Mouse (Mus musculus) bone marrow macrophage, adult 2 months (primary cell): ENCODE data around the gene Gdap1l1. TPM values are rescaled to one million over a fixed set of nuclear protein-coding genes. Genes with fewer than 3 reads are reported as not detected.

Experiments
- H3K27ac ChIP-seq: 2 replicates; pipeline ENCODE4 v1.5.1; 2012; ENCODE audit warnings: low read depth, low read length; ENCODE audit not compliant: insufficient read depth
- H3K4me1 ChIP-seq: 2 replicates; pipeline ENCODE4 v1.6.1; 2012; ENCODE audit warnings: low read length; ENCODE audit not compliant: control insufficient read depth, insufficient read depth
- H3K4me3 ChIP-seq: 2 replicates; pipeline ENCODE4 v1.5.1; 2012; ENCODE audit warnings: mild to moderate bottlenecking, low read length, moderate library complexity; ENCODE audit not compliant: insufficient read depth
- CTCF ChIP-seq: IDR thresholded peaks from 2 replicates; pipeline ENCODE4 v1.5.1; 2012; ENCODE audit warnings: low read depth, mild to moderate bottlenecking, low read length, moderate library complexity
- POLR2A ChIP-seq: IDR thresholded peaks from 2 replicates; pipeline ENCODE4 v1.6.1; 2012; ENCODE audit warnings: mild to moderate bottlenecking, low read depth, low read length, borderline replicate concordance
- polyA plus RNA-seq: library from polyadenylated mRNA; stranded (reverse); fragments of >200 nt; gene quantifications from 2 replicates; pipeline ENCODE4 v1.2.4, GENCODE M21; 2012; ENCODE audit not compliant: missing spikeins, insufficient read depth, insufficient read length

Gdap1l1 gene
- polyA plus RNA-seq, 1 experiment, result 0.63 TPM

- Histone ChIP-seq H3K4me3 (no peak overlapping the region), H3K27ac (no peak overlapping the region), H3K4me1 (no peaks in the 10 kb centered on the region)
- TF ChIP-seq CTCF (no peak), POLR2A (no peak)
These were observed 43.3 kb downstream of the Gdap1l1 start for GRCm38 (mm10) chr2:163481539-163482029.

GRCm38 (mm10) chr2:163487360-163487759 is 49.1 kb downstream of the Gdap1l1 start:
- TF ChIP-seq CTCF (no peak), POLR2A (no peak)

GRCm38 (mm10) chr2:163489725-163490291 is 51.5 kb downstream of the Gdap1l1 start:
- TF ChIP-seq CTCF, result no peak
- no peaks in the 10 kb centered on the region for H3K4me1 ChIP-seq
- H3K4me3 ChIP-seq, result no peak overlapping the region
- no peak overlapping the region for H3K27ac ChIP-seq

More at GRCm38 (mm10) chr2:163487360-163487759, 49.1 kb downstream of the Gdap1l1 start:
- no peak overlapping the region for H3K27ac ChIP-seq
- no peak overlapping the region for H3K4me3 ChIP-seq
- no peaks in the 10 kb centered on the region for H3K4me1 ChIP-seq

GRCm38 (mm10) chr2:163490656-163491055 is 52.4 kb downstream of the Gdap1l1 start:
- Histone ChIP-seq H3K4me1 (no peaks in the 10 kb centered on the region), H3K4me3 (no peak overlapping the region), H3K27ac (no peak overlapping the region)
- TF ChIP-seq CTCF (no peak), POLR2A (no peak)

GRCm38 (mm10) chr2:163491351-163491750 is 53.1 kb downstream of the Gdap1l1 start:
- Histone ChIP-seq H3K27ac (no peak overlapping the region), H3K4me3 (no peak overlapping the region), H3K4me1 (no peaks in the 10 kb centered on the region)
- no peak for TF ChIP-seq CTCF
- TF ChIP-seq POLR2A, result no peak

- Histone ChIP-seq H3K4me1 (no peaks in the 10 kb centered on the region), H3K4me3 (no peak within 1 kb of the TSS), H3K27ac (no peak within 1 kb of the TSS)
- no peak for TF ChIP-seq POLR2A
- no peak for TF ChIP-seq CTCF
These were observed 53.7 kb downstream of the Gdap1l1 start, which contains the start of gene R3hdml for GRCm38 (mm10) chr2:163492018-163492417. Gene R3hdml, plus strand, starts transcription at chr2:163492318.

GRCm38 (mm10) chr2:163493031-163493430 is 54.8 kb downstream of the Gdap1l1 start:
- H3K4me3 ChIP-seq, result no peak overlapping the region
- H3K4me1 ChIP-seq, result no peaks in the 10 kb centered on the region
- no peak for TF ChIP-seq CTCF
- no peak for TF ChIP-seq POLR2A
- no peak overlapping the region for H3K27ac ChIP-seq

GRCm38 (mm10) chr2:163493976-163494375 is 55.7 kb downstream of the Gdap1l1 start:
- Histone ChIP-seq H3K4me1 (no peaks in the 10 kb centered on the region), H3K4me3 (no peak overlapping the region), H3K27ac (no peak overlapping the region)
- TF ChIP-seq POLR2A (no peak), CTCF (no peak)

GRCm38 (mm10) chr2:163494456-163494855 is 56.2 kb downstream of the Gdap1l1 start:
- TF ChIP-seq CTCF, result no peak
- TF ChIP-seq POLR2A, result no peak
- H3K27ac ChIP-seq, result no peak overlapping the region
- no peak overlapping the region for H3K4me3 ChIP-seq
- no peaks in the 10 kb centered on the region for H3K4me1 ChIP-seq

GRCm38 (mm10) chr2:163502219-163502618 is 63.9 kb downstream of the Gdap1l1 start:
- Histone ChIP-seq H3K4me3 (no peak overlapping the region), H3K27ac (no peak overlapping the region), H3K4me1 (no peaks in the 10 kb centered on the region)
- no peak for TF ChIP-seq CTCF
- no peak for TF ChIP-seq POLR2A

- Histone ChIP-seq H3K27ac (no peak overlapping the region), H3K4me1 (no peaks in the 10 kb centered on the region), H3K4me3 (no peak overlapping the region)
- TF ChIP-seq CTCF (no peak), POLR2A (no peak)
These were observed 64.9 kb downstream of the Gdap1l1 start for GRCm38 (mm10) chr2:163503191-163503590.

Other genes with a start within 250 kb of the Gdap1l1 start
- gene Tox2, start 235.4 kb upstream of the Gdap1l1 start, polyA plus RNA-seq, result 3.1 and 3.2 TPM in 2 replicates
- not detected in 2 replicates for gene Jph2, start 40.5 kb upstream of the Gdap1l1 start, polyA plus RNA-seq
- gene Oser1, start 13.8 kb upstream of the Gdap1l1 start, polyA plus RNA-seq, result 68.5 and 74.8 TPM in 2 replicates
- gene Fitm2, start 34.2 kb downstream of the Gdap1l1 start, polyA plus RNA-seq, result 2.0 and 2.6 TPM in 2 replicates
- not detected in 2 replicates for gene R3hdml, start 53.8 kb downstream of the Gdap1l1 start, polyA plus RNA-seq
- not detected in 2 replicates for gene Hnf4a, start 68.3 kb downstream of the Gdap1l1 start, polyA plus RNA-seq
- 8.5 and 13.2 TPM in 2 replicates for gene Ttpal, start 163.8 kb downstream of the Gdap1l1 start, polyA plus RNA-seq
- gene Serinc3, start 206.7 kb downstream of the Gdap1l1 start, polyA plus RNA-seq, result 1,486 and 1,613 TPM in 2 replicates
- 83.8 and 87.8 TPM in 2 replicates for gene Pkig, start 219.9 kb downstream of the Gdap1l1 start, polyA plus RNA-seq